Mouse (Mus musculus) yolk sac, embryonic 10.5 days (tissue): ENCODE results near the gene Ccni.

Source experiments
- DNase-seq: peaks from one replicate; pipeline ENCODE4 v3.0.0-alpha.2; 2017; ENCODE audit warnings: low spot score

Gene Ccni

GRCm38 (mm10) chr5:93135368-93136107 lies 70.8 kb downstream of the Ccni start:
- no peak for DNase-seq

GRCm38 (mm10) chr5:93133445-93134244 lies 72.7 kb downstream of the Ccni start:
- no peak for DNase-seq
